Mouse (Mus musculus) heart, postnatal 25 days (tissue): Measurements from ENCODE around the gene Hes3. TPM values are rescaled to one million over a fixed set of nuclear protein-coding genes. Genes with fewer than 3 reads are reported as not detected.
A peak's percentile ranks its signal among the peaks of the same experiment; 100 is the strongest.

Source experiments
- DNase-seq: peaks from one replicate; pipeline ENCODE4 v3.0.0; 2022; ENCODE audit warnings: low spot score
- intact Hi-C: fragments of 180-260 bp; cut with DNase I; formaldehyde crosslinking; loops from one replicate; pipeline ENCODE4 v1.15.1; 2025
- total RNA-seq, 2 experiments: library from RNA; stranded (reverse); gene quantifications; 2 replicates each; pipeline ENCODE4 v1.2.3; 2021

Gene Hes3
- total RNA-seq, 2 experiments from 2014 or later, result not detected

GRCm38 (mm10) chr4:152264867-152265568, 26.4 kb downstream of the Hes3 start:
- no peak for DNase-seq
- intact Hi-C loops, result no loop called here

GRCm38 (mm10) chr4:152264177-152264530, 27.3 kb downstream of the Hes3 start:
- intact Hi-C loops, result no loop called here
- no peak for DNase-seq

- intact Hi-C loops, result no loop called here
- no peak for DNase-seq
These were observed 27.8 kb downstream of the Hes3 start for GRCm38 (mm10) chr4:152263512-152264176.

GRCm38 (mm10) chr4:152263089-152263488, 28.4 kb downstream of the Hes3 start:
- intact Hi-C loops, result no loop called here
- DNase-seq, result no peak

- intact Hi-C loops, result no loop called here
These were observed 29.3 kb downstream of the Hes3 start for GRCm38 (mm10) chr4:152262187-152262586.

GRCm38 (mm10) chr4:152260451-152260850, 31.0 kb downstream of the Hes3 start:
- intact Hi-C loops, result no loop called here

More at GRCm38 (mm10) chr4:152262187-152262586, 29.3 kb downstream of the Hes3 start:
- DNase-seq, result no peak

GRCm38 (mm10) chr4:152257070-152257469, 34.4 kb downstream of the Hes3 start:
- peak; percentile 72 for DNase-seq
- intact Hi-C loops, result no loop called here

More at GRCm38 (mm10) chr4:152260451-152260850, 31.0 kb downstream of the Hes3 start:
- DNase-seq, result no peak

- intact Hi-C loops, result no loop called here
These were observed 38.2 kb downstream of the Hes3 start for GRCm38 (mm10) chr4:152253183-152253759.

GRCm38 (mm10) chr4:152250615-152251014, 40.8 kb downstream of the Hes3 start:
- intact Hi-C loops, result no loop called here
- DNase-seq, result no peak

More at GRCm38 (mm10) chr4:152253183-152253759, 38.2 kb downstream of the Hes3 start:
- no peak for DNase-seq

- DNase-seq, result no peak
- intact Hi-C loops, result no loop called here
These were observed 44.3 kb downstream of the Hes3 start for GRCm38 (mm10) chr4:152247195-152247594.

GRCm38 (mm10) chr4:152246011-152246410, 45.5 kb downstream of the Hes3 start:
- no peak for DNase-seq
- intact Hi-C loops, result no loop called here

- intact Hi-C loops, result no loop called here
- no peak for DNase-seq
These were observed 46.6 kb downstream of the Hes3 start for GRCm38 (mm10) chr4:152244545-152245522.

GRCm38 (mm10) chr4:152243969-152244368, 47.5 kb downstream of the Hes3 start:
- DNase-seq, result no peak
- intact Hi-C loops, result no loop called here

- no peak for DNase-seq
- intact Hi-C loops, result no loop called here
These were observed 48.1 kb downstream of the Hes3 start for GRCm38 (mm10) chr4:152243241-152243891.

GRCm38 (mm10) chr4:152239974-152240373, 51.5 kb downstream of the Hes3 start:
- intact Hi-C loops, result no loop called here
- no peak for DNase-seq

Other genes starting within 250 kb of the Hes3 start
- gene Plekhg5, start 219.2 kb downstream of the Hes3 start, total RNA-seq, result 10 to 100 TPM; 18.7 to 18.9 TPM
- 1 to 10 TPM; 2.9 to 3.0 TPM for gene Tnfrsf25, start 175.7 kb downstream of the Hes3 start, total RNA-seq
- 1 to 10 TPM; 1.7 to 2.2 TPM for gene Espn, start 139.3 kb downstream of the Hes3 start, total RNA-seq
- gene Hes2, start 132.8 kb downstream of the Hes3 start, total RNA-seq, result not detected
- gene Acot7, start 113.5 kb downstream of the Hes3 start, total RNA-seq, result 10 to 100 TPM; 53.4 to 58.8 TPM
- 10 to 100 TPM; 14.3 to 14.9 TPM for gene Gpr153, start 17.4 kb downstream of the Hes3 start, total RNA-seq
- gene Icmt, start 5.6 kb upstream of the Hes3 start, total RNA-seq, result 10 to 100 TPM; 25.2 to 26.7 TPM
- 10 to 100 TPM; 69.6 to 73.3 TPM for gene Rnf207, start 27.3 kb upstream of the Hes3 start, total RNA-seq
- 100 to 1,000 TPM; 254 TPM for gene Rpl22, start 34.1 kb upstream of the Hes3 start, total RNA-seq
- under 1 TPM; 0.08 to 0.14 TPM for gene Chd5, start 47.0 kb upstream of the Hes3 start, total RNA-seq
- gene Nphp4, start 185.0 kb upstream of the Hes3 start, total RNA-seq, result 1 to 10 TPM in 1 of 2 experiments, under 1 TPM in 1; 0.89 to 1.2 TPM
- gene Kcnab2, start 186.2 kb upstream of the Hes3 start, total RNA-seq, result 1 to 10 TPM; 2.1 to 3.4 TPM